Mouse (Mus musculus): ENCODE measurements around the gene Usp43.

The Usp43 gene

GRCm38 (mm10) chr11:67921827-67922754 is at the start of gene Usp43:
TSS of gene Usp43 (minus strand) at chr11:67922153.
- no peak for DNase-seq (ENCODE audit: low read depth)

DNA sequence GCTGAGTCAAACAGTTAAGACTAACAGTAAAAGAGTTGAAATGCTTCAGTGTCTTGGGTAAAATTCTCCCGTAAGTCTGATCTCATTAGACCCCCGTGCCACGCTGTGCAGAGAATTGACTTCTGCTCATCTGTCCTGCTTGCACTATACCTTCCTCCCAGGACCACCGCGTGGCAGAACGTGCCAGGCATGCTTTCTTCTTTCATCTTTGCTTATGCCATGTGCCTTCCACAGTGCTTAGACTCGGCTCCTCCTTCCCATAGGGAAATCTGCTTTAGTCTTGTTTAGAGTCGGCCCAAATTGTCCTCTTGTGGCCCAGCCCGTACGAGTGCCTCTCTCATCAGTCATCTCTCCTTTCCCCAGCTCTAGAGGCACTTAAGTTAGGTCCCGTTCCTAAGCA is 45.9 kb upstream of the Usp43 start:
- no peak for DNase-seq (ENCODE audit: low read depth)

DNA sequence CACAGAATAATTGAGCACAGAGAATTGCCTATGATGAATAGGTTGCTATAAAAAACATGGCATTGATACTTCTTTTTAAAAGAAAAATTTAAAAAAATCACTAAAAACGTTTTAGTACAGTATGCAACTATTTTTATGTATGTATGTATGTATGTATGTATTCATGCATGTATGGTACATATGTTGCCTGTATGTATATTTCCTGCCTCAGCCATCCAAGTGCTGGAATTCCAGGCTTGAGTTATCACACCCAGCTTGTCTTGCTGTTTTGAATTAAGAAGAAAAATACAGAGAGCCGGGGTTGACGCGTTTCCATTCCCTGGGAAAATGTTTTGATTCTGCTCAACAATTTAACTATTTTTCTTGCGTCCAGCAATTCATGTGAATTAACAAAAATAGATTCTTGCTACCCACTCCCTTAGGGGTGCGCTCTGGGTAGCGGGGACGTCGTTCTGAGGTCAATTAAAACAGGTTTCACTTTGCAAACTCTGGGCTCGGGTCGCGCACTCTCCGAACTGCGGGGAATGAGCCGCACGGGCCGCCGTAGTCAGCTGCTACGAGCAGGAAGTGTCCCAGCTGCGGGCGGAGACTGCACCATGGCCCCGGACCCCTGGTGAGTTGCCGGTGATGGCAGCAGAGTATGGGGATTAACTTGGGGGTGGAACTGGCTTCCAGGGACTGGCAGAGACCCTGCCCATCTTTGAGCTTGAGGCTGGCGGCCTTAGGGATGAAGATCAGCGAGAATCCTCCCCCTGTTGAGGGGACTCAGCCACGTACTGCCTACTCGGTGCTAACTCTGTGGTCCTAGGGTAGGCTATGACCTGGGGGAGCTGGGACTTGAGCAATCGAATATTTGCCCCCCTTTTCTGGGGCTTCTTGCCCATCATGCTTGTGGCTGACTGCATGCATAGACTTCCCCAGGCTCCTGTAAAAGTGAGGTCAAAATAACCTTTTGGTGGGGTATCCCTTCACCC is 44.2 kb upstream of the Usp43 start, which contains the start of gene Stx8:
Stx8 (plus strand) TSS at position 289 of the 974 bp plus-strand sequence.
- DNase-seq (ENCODE audit: low read depth), result peak; percentile 54

DNA sequence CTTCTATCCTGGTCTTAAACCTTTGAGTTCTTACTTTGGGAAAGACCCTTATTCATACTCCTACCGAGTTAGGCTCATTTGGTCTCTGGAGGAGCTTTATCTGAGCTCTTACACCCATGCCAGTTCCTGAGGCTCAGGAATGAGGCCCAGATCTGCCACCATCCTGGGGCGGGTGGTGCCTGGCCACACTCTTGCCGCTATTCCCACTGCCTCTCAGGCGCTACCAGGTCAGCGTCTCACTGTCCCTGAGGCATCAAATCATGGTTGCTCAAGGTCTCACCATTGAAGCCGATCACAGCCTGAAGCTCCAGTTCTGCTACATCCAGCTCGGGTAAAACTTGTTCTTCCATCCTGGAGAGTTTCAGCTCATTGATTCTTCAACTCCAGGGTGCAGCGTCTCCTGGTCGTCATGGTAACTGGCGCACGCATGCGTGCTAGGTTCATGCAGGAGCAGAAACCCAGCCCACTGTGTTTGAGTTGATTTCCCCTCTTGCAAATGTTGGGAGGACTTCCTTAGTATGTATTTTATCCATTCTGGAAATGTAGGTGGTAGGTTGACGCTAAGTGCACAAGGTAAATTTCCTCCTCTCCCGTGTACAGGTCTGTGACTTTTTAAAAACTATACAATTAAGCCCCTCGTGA is 43.4 kb upstream of the Usp43 start, which contains the start of gene Cfap52:
Cfap52 (minus strand) TSS at position 410 of the 642 bp plus-strand sequence.
- DNase-seq (ENCODE audit: low read depth), result peak; percentile 53

- no peak for DNase-seq (ENCODE audit: low read depth)
These were observed 42.2 kb upstream of the Usp43 start for GRCm38 (mm10) chr11:67964110-67964509.

DNA sequence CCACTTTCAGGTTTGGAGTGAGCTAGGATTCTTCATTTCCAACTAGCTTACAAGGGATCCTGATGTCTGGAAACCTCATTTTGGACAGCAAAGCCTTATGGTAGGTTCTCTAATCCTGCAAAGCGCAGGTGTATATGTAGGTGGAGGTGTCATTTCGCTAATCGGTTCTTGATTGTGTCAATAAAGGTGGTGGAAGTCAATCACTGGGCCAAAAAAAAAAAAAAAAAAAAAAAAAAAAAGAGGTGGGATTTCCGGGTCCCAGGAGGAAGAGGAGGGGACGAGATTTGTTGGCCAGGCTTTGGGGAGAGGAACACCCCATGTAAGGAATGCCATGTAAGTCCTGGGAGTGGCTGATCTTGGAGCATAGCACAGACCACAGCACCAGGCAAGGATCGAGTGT is 32.5 kb upstream of the Usp43 start:
- no peak for DNase-seq (ENCODE audit: low read depth)

GRCm38 (mm10) chr11:67953604-67954003 is 31.7 kb upstream of the Usp43 start:
- no peak for DNase-seq (ENCODE audit: low read depth)

- DNase-seq (ENCODE audit: low read depth), result no peak
These were observed 27.5 kb upstream of the Usp43 start for GRCm38 (mm10) chr11:67949475-67949874.

DNA sequence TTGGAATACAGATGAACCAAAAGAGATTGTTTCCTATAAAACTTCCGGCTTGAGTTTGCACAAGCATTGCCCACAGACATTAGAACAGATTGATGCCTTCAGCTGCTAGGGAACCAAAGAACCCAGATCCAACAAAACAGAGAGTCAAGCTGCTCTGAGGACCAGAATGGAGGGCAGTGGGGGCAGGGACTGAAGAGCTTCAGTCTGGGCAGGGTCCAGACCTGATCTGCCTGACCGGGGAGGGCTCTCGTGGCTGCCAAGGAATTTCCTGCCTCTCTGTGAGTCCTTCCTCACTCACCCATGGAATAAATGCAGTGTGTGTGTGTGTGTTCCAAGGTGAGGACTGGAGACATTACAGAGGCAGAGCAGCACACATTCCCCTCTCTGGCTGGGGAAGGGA is 26.3 kb upstream of the Usp43 start:
- DNase-seq (ENCODE audit: low read depth), result no peak

DNA sequence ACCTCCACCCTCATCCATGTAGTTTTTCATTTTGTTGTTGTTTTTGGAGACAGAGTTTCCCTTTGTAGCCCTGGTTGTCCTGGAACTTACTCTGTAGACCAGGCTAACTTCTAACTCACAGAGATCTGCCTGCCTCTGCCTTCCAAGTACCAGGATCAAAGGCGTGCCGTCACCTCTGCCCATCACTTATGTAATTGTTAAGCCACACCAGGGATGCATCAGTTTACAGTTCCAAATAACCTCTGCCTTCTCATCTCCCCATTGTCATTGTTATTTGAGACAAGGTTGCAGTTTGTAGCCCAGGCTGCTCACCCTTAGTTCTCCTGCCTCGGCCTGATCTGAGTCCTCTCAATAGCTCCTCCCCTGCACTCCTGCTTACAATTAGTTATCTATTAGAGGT is 10.2 kb upstream of the Usp43 start:
- DNase-seq (ENCODE audit: low read depth), result no peak

DNA sequence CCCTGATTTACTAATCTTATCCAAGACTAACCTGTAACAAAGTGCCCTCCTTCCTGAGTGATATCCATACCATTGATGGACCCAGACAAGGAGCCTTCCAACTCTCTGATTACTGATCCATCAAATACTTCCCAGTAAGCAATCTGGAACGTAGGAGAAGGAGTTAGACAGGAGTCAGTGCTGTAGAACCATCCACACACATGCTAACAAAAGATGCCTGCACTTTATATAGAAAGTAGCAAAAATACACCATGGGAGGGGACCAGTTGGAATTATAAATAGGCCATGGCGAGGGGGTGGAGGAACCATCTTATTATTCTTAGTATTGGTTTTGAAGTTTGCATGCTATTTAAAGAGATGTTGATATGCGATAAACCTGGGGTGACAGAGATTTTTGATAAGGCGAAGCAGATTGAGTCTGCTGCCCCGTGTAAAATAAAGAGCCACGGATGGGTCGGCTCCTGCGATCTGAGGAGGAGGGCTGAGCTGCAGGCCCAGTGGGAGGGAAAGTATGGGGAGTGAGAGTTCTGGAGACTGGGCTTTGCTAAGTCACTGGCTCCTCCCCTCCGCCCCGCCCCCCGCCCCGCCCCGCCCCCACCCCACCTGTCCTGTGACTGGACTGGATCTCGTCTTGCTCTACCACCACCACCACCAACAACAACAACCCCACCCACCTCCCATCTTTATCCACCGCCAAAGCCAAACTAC is 4.5 kb upstream of the Usp43 start:
- no peak for DNase-seq (ENCODE audit: low read depth)

GRCm38 (mm10) chr11:67925000-67925399 is 3.0 kb upstream of the Usp43 start:
- no peak for DNase-seq (ENCODE audit: low read depth)

GRCm38 (mm10) chr11:67923720-67924119 is 1.8 kb upstream of the Usp43 start:
- DNase-seq (ENCODE audit: low read depth), result no peak

- DNase-seq (ENCODE audit: low read depth), result peak; percentile 23
These were observed 787 bp upstream of the Usp43 start for GRCm38 (mm10) chr11:67922755-67923125.

DNA sequence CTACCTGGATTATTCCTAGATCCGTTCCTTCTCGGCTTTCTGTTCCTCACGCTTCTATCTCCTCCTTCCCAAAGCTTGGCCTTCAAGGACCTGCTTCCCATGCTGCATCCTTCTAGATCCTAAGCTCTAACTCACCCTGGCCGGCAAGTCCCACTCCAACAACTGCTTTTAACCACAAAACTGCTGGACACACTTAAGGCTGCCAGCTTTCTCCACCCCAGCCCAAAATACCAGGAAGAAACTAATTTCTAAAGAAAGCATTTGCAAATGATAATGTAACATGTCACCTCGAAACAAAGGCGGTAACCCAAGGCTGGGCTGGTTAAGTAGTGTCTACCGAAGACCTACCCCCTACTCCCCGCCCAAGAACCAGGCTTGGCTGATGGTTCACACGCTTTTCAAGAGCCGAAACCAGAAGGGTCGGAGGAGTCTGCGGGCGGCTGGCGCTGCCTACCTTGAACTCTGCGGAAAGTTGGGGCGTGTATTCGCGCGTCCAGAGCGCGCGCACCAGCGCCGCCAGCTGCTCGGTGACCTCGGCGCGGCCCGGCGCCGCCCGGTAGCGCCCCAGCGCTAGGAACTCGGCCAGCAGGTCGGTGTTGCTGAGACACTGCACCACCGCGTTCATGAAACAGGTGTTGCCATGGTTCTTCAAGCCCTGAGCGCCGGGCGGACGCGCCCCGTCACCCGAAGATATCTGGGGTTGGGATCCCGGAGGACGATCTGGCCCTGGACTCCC is 694 bp downstream of the Usp43 start:
- DNase-seq (ENCODE audit: low read depth), result no peak

GRCm38 (mm10) chr11:67920226-67920960 is 1.6 kb downstream of the Usp43 start:
- DNase-seq (ENCODE audit: low read depth), result no peak

GRCm38 (mm10) chr11:67919593-67919992 is 2.4 kb downstream of the Usp43 start:
- no peak for DNase-seq (ENCODE audit: low read depth)

DNA sequence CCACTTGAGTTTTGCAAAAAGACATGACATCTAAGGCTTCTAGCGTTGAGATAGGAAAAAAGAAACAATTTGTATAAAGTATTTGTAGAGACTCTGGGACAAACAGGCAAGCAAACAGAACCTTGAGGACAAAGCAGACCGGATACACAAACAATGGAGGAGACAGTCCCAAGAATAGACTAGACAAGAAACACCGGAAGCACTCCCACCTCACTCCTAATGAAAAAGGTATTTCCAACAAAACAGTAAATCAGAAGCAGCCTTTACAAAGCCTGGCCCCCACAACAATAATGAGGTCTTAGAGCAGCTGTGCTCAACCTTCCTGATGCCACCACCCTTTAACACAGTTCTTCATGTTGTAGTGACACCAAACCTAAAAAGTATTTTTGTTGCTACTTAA is 4.8 kb downstream of the Usp43 start:
- DNase-seq (ENCODE audit: low read depth), result no peak

GRCm38 (mm10) chr11:67911074-67911473 is 10.9 kb downstream of the Usp43 start:
- peak; percentile 27 for DNase-seq (ENCODE audit: low read depth)

GRCm38 (mm10) chr11:67903756-67904155 is 18.2 kb downstream of the Usp43 start:
- DNase-seq (ENCODE audit: low read depth), result no peak

Data from fibroblast of lung, adult 2 months (primary cell).